Mouse (Mus musculus) midbrain, embryonic 10.5 days (tissue): Measurements from ENCODE around the gene Fbxl18. TPM values are rescaled to one million over a fixed set of nuclear protein-coding genes. Genes with fewer than 3 reads are reported as not detected.
"Not testable (repeated sequence)": the region's sequence is repeated elsewhere in the genome, so short reads cannot be mapped to it uniquely, and the experiment has no call there.

Experiments
- DNase-seq: peaks from one replicate; pipeline ENCODE4 v3.0.0-alpha.2; 2017; ENCODE audit warnings: low spot score
- H3K27ac ChIP-seq: fragments of 300-500 bp; sonication (generic); replicated peaks from 2 replicates; pipeline ENCODE4 v1.5.1; 2016; ENCODE audit warnings: mild to moderate bottlenecking
- H3K27me3 ChIP-seq: fragments of 300-500 bp; sonication (generic); 2 replicates; pipeline ENCODE4 v1.6.1; 2016; ENCODE audit warnings: low read depth, mild to moderate bottlenecking; ENCODE audit not compliant: poor library complexity, severe bottlenecking
- H3K36me3 ChIP-seq: fragments of 300-500 bp; sonication (generic); 2 replicates; pipeline ENCODE4 v1.6.1; 2016; ENCODE audit warnings: mild to moderate bottlenecking, moderate library complexity
- H3K4me1 ChIP-seq: fragments of 300-500 bp; sonication (generic); 2 replicates; pipeline ENCODE4 v1.6.1; 2016
- H3K4me3 ChIP-seq: fragments of 300-500 bp; sonication (generic); 2 replicates; pipeline ENCODE4 v1.5.1; 2016; ENCODE audit warnings: mild to moderate bottlenecking, moderate library complexity
- H3K9me3 ChIP-seq: fragments of 300-500 bp; sonication (generic); replicated peaks from 2 replicates; pipeline ENCODE4 v1.6.1; 2016; ENCODE audit warnings: mild to moderate bottlenecking
- WGBS: fragments of 180-500 bp; shearing (Covaris S2); methylation state at CpG from one replicate; pipeline ENCODE4 v1.1.7; 2016; 5-methylcytosine and 5-hydroxymethylcytosine counted together
- polyA plus RNA-seq: library from polyadenylated mRNA; unstranded; fragments of >200 nt; fragmentation: Nextera tagmentation; extraction: Ambion mirVana; gene quantifications from 2 replicates; pipeline ENCODE4 v1.2.1, GENCODE M21; 2016

Fbxl18 gene
- polyA plus RNA-seq, 1 experiment from 2014 or later, result 23.4 TPM

- no peaks in the 10 kb centered on the region for H3K36me3 ChIP-seq
- no peak for DNase-seq
- H3K4me1 ChIP-seq, result peaks cover 12% of the 10 kb centered on the region
- H3K27me3 ChIP-seq, result no peaks in the 10 kb centered on the region
- no peaks in the 10 kb centered on the region for H3K9me3 ChIP-seq
- 61% methylated on average over 8 of the region's 8 CpGs for WGBS
- no peak overlapping the region for H3K4me3 ChIP-seq
- no peak overlapping the region for H3K27ac ChIP-seq
Measured at GRCm38 (mm10) chr5:142844467-142844866, 50.8 kb downstream of the Fbxl18 start.

- Histone ChIP-seq H3K27me3 (no peaks in the 10 kb centered on the region), H3K27ac (peak overlapping the region; percentile 76), H3K4me1 (peaks cover 12% of the 10 kb centered on the region), H3K9me3 (no peaks in the 10 kb centered on the region), H3K4me3 (no peak overlapping the region), H3K36me3 (no peaks in the 10 kb centered on the region)
- WGBS, result 17% methylated on average over 7 of the region's 7 CpGs
- DNase-seq, result peak; percentile 55
Measured at GRCm38 (mm10) chr5:142842137-142842642, 53.0 kb downstream of the Fbxl18 start.

GRCm38 (mm10) chr5:142841372-142842136, 53.7 kb downstream of the Fbxl18 start:
- Histone ChIP-seq H3K27me3 (no peaks in the 10 kb centered on the region), H3K36me3 (no peaks in the 10 kb centered on the region), H3K27ac (peak overlapping the region; percentile 76; the same call in 1 of the 2 replicates), H3K9me3 (no peaks in the 10 kb centered on the region), H3K4me3 (no peak overlapping the region), H3K4me1 (peaks cover 12% of the 10 kb centered on the region)
- no peak for DNase-seq
- 81% methylated on average over 8 of the region's 8 CpGs for WGBS

GRCm38 (mm10) chr5:142837427-142837826, 57.8 kb downstream of the Fbxl18 start:
- H3K27me3 ChIP-seq, H3K4me3 ChIP-seq, H3K27ac ChIP-seq, H3K9me3 ChIP-seq, H3K36me3 ChIP-seq, DNase-seq: not testable (repeated sequence)
- WGBS, result 94% methylated on average over 2 of the region's 2 CpGs
- peaks cover 10% of the 10 kb centered on the region for H3K4me1 ChIP-seq

- no peaks in the 10 kb centered on the region for H3K36me3 ChIP-seq
- 70% methylated on average over 6 of the region's 6 CpGs for WGBS
- 0 out of 2 replicates have a peak, but pooled peaks cover 5% of the 10 kb centered on the region for H3K9me3 ChIP-seq
- H3K27me3 ChIP-seq, result no peaks in the 10 kb centered on the region
- H3K4me1 ChIP-seq, result peaks cover 6% of the 10 kb centered on the region; the same call in 1 of the 2 replicates
- no peak overlapping the region for H3K4me3 ChIP-seq
- no peak for DNase-seq
- no peak overlapping the region for H3K27ac ChIP-seq
Measured at GRCm38 (mm10) chr5:142836891-142837290, 58.3 kb downstream of the Fbxl18 start.

- H3K36me3 ChIP-seq, result no peaks in the 10 kb centered on the region
- H3K4me3 ChIP-seq, result no peak overlapping the region
- DNase-seq, result no peak
- no peaks in the 10 kb centered on the region for H3K27me3 ChIP-seq
- 0 out of 2 replicates have a peak, but pooled peaks cover 9% of the 10 kb centered on the region for H3K9me3 ChIP-seq
- no peaks in the 10 kb centered on the region for H3K4me1 ChIP-seq
- WGBS, result 80% methylated on average over 8 of the region's 8 CpGs
- no peak overlapping the region for H3K27ac ChIP-seq
Measured at GRCm38 (mm10) chr5:142833646-142834438, 61.4 kb downstream of the Fbxl18 start.

GRCm38 (mm10) chr5:142826131-142826530, 69.1 kb downstream of the Fbxl18 start:
- Histone ChIP-seq H3K36me3 (no peaks in the 10 kb centered on the region), H3K27ac (no peak overlapping the region), H3K4me1 (peaks cover 50% of the 10 kb centered on the region), H3K27me3 (peaks cover 11% of the 10 kb centered on the region; the same call in 1 of the 2 replicates), H3K4me3 (no peak overlapping the region), H3K9me3 (0 out of 2 replicates have a peak, but pooled peaks cover under 1% of the 10 kb centered on the region)
- no peak for DNase-seq
- WGBS, result 87% methylated on average over 4 of the region's 4 CpGs

- Histone ChIP-seq H3K4me1 (peaks cover 50% of the 10 kb centered on the region), H3K27me3 (peaks cover 11% of the 10 kb centered on the region; the same call in 1 of the 2 replicates), H3K4me3 (0 out of 2 replicates have a peak overlapping the region, but pooled peaks have one; percentile 7), H3K27ac (0 out of 2 replicates have a peak overlapping the region, but pooled peaks have one; percentile 38), H3K9me3 (no peaks in the 10 kb centered on the region), H3K36me3 (no peaks in the 10 kb centered on the region)
- 74% methylated on average over 5 of the region's 5 CpGs for WGBS
- no peak for DNase-seq
Measured at GRCm38 (mm10) chr5:142825665-142826064, 69.6 kb downstream of the Fbxl18 start.

- peak overlapping the region; percentile 99 for H3K4me3 ChIP-seq
- H3K27me3 ChIP-seq, result peaks cover 11% of the 10 kb centered on the region; the same call in 1 of the 2 replicates
- peak overlapping the region; percentile 100 for H3K27ac ChIP-seq
- H3K36me3 ChIP-seq, result no peaks in the 10 kb centered on the region
- no peak for DNase-seq
- no peaks in the 10 kb centered on the region for H3K9me3 ChIP-seq
- H3K4me1 ChIP-seq, result peaks cover 50% of the 10 kb centered on the region
- 33% methylated on average over 6 of the region's 6 CpGs for WGBS
Measured at GRCm38 (mm10) chr5:142824091-142824490, 71.1 kb downstream of the Fbxl18 start.

GRCm38 (mm10) chr5:142823096-142824062, 71.8 kb downstream of the Fbxl18 start:
- peak; percentile 88 for DNase-seq
- no peaks in the 10 kb centered on the region for H3K36me3 ChIP-seq
- H3K9me3 ChIP-seq, result no peaks in the 10 kb centered on the region
- peaks cover 55% of the 10 kb centered on the region for H3K4me1 ChIP-seq
- WGBS, result 4% methylated on average over 31 of the region's 31 CpGs
- H3K27ac ChIP-seq, result peak overlapping the region; percentile 100
- peaks cover 11% of the 10 kb centered on the region; the same call in 1 of the 2 replicates for H3K27me3 ChIP-seq
- peak overlapping the region; percentile 99 for H3K4me3 ChIP-seq

- under 1% methylated on average over 36 of the region's 36 CpGs for WGBS
Measured at GRCm38 (mm10) chr5:142822286-142823095, 72.7 kb downstream of the Fbxl18 start.

More at GRCm38 (mm10) chr5:142822286-142823095, 72.7 kb downstream of the Fbxl18 start:
- peaks cover 61% of the 10 kb centered on the region for H3K4me1 ChIP-seq
- peaks cover 11% of the 10 kb centered on the region; the same call in 1 of the 2 replicates for H3K27me3 ChIP-seq
- peak overlapping the region; percentile 99 for H3K4me3 ChIP-seq
- DNase-seq, result peak; percentile 66
- H3K27ac ChIP-seq, result peak overlapping the region; percentile 100
- no peaks in the 10 kb centered on the region for H3K9me3 ChIP-seq
- no peaks in the 10 kb centered on the region for H3K36me3 ChIP-seq
